Mouse (Mus musculus) right cerebral cortex, postnatal 36 days (tissue): ENCODE measurements at regions not wholly inside any gene's neighbourhood (a gene's known extent, or its start where the extent isn't known, plus 50 kb on each side); places are given as distances from the start of the nearest gene placed in this dataset.
"Not testable (repeated sequence)": the region's sequence is repeated elsewhere in the genome, so short reads cannot be mapped to it uniquely, and the experiment has no call there.

Experiments
- DNase-seq, 2 experiments: peaks; one replicate each; pipeline ENCODE4 v3.0.0; 2022; ENCODE audit warnings: low spot score in 2 of 2, mixed read lengths in 1 of 2

DNA sequence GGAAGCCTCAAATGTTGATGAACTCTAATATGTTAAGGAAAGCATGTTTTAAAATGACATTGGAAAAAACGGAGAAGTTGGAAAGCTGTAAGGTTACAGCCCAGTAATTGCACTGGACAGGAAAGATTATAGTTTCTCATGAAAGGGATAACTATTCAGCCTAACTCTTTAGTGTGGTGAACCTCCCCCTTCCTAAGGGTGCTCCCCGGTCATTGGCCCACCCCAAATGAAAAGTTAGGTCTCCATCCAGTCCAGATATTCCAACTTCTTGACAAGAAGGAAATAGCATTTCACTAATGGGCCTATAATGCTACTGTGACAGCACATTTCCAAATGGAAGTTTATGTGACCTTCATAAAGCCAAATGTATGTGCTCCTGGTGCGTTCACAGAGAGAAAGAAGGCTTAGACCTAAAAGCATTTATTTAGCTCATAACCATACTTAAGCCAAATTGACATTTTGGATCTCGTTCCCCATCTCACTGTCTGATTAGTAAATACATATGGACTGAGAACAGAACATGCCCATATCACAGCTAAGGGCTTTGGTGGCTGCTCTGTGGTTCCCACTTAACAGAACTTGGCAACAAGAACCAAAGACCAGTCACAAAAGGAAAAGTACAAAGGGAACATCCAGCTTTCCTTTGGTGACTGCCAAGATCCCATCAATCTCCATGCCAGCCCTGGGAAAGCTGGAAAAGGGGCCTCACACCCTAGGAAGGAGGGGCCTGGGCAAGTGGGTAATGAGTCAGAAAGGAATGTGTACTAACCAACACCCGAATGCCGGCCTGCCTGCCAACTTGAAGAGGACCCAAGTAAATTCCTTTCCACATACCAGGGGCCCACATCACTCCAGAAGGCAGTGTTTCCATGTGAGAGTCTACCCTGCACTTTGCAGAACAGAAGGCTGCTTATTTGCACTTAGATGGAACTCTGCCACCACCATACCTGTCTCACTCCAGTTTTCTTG, 155.1 kb upstream of the Chst7 start:
- peak in 1 of 2 experiments; percentile 2 for DNase-seq

DNA sequence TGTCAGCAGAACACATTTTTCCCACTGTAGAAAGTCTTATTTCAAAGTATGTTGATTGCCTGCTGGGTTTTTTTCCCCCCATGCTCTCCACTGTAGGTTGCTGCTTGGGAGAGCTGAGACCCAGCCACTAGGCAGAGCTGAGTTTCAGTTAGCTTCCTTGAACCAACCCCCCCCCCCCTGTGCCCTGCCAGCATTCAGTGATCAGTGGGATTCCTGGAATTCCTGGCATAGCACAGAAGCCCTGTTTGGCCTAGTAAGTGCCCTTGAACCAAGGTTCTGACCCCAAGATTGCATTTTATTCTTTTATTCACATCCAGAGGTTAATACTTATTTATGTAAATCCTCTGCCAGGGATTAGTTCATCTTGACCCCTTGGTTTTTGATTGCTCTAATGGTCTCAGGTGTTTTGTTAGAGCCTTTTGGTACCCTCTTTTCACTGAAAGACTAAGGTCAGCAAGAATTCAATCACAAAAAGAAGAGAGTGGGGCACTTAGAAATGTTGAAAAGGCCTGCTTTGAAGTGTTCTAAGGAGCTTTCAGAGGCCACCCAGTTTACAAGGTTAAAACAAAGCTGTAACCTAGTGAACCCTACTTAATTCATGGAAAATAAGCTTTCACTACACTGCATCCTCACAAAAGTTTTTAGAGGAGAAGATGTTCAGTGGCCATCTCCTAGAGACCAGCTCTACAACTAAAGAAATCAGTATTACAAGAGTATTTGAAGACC, 152.6 kb upstream of the Chst7 start:
- DNase-seq: no peak

DNA sequence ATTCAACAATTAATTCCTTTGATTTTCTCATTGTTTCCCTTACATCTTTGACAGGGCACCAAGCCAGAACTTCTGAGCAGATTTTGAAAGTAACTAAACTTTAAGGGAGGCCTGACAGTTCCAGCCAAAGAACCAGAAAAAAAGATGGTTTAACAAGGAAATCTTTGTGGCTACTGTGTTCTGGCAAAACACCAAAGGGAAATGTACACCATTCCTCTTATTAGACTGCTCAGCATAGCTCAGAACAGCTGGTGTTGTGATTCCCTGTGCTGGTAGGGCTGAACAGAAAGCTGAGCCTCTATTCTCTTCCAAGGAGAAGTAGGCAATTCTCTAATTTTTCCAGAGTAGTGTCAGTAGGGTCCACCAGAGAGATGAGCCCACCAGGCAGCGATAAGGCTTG, 142.4 kb upstream of the Chst7 start:
- DNase-seq: no peak

DNA sequence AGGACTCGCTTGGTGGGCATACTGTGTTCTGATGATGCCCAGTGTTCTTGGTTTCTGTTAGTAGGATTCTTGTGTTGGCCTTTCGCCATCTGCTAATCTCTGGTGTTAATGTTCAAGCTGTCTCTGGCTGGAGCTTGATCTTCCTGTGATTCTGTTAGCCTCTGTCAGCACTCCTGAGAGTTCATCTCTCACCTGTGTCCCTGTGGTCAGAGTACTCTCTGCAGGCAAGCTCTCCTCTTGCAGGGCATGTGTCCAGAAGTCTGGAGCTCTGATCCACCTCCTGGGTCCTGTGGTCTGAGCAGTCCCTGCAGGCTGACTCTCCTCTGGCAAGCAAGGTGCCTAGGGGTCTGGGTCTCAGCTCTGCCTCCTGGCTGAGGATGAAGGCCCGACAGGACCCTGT, 130.0 kb upstream of the Chst7 start:
- not testable (repeated sequence) for DNase-seq

DNA sequence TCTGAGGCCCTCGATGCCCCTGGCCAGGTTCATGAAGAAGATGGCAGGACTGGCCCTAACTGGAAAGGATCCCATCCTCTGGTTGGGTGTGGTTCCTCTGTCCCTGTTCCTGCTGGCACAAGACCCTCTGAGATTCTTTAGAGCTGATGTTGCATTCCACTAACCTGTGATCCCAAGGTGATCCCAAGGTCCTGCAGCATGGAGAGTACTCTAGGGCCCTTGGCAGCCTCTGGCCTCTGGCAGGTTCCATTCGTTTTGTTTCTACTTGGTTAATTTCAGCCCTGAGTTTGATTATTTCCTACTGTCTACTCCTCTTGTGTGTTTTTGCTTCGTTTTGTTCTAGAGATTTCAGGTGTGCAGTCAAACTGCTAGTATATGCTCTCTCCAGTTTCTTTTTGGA, 129.5 kb upstream of the Chst7 start:
- no peak for DNase-seq

DNA sequence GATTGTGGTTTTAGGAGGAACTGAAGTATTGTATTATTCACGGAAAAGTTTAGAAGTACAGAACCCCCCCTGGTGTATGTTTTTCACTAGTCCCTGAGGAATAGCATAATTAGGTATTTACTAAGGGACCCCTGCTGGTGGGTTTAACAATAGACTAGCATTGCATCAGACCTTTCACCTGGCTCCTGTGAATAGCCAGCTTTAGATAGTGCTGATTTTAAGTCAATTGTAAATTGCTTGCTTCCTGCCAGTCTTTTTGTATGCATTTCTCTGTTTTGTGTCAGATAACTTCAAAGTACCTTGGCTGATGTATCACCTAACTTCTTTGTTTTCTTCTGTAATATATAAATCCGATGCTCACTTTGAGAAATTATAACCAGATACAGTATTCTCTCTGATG, 116.1 kb upstream of the Chst7 start:
- DNase-seq: no peak
